Mouse (Mus musculus): ENCODE measurements at regions not wholly inside any gene's neighbourhood (a gene's known extent, or its start where the extent isn't known, plus 50 kb on each side); places are given as distances from the start of the nearest gene placed in this dataset.

DNA sequence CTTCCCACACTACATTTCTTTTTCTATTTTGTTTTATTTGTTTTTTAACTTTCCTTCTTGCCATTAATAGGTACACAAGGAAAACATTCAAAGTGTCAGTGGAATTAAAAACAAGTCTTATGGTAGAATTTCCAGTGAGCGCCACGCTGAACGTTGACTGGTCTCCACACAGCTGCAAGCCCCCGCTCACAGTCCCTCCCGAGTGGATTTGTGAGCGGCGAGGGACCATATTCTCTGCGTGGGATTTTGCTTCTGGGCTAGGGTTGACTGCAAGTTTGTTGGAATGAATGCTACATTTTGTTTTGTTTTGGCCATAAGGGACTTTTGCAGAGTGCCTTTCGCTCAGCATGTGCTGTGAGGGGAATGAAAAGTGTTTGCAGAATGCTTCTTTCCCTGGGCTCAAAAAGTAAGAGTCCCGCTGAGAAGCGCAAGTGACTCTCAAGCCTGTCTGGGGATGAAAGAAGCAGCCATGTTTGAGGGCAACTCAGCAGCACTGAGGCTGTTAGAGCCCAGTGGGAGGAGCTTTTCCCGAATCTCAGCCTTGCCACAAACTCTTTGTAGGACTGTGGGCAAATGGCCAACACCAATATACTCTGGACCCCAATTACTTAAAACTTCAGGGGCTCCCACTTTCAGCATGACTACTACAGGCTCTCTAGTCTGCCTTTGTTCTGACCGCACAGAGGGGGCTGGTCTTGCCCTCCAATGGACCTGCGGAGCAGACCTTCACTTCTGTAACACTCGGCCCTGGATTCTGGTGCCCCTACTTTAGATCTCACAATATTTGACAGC is 120.9 kb upstream of the Rnaseh2b start:
- DNase-seq (ENCODE audit: low spot score in 2 of 2): no peak

DNA sequence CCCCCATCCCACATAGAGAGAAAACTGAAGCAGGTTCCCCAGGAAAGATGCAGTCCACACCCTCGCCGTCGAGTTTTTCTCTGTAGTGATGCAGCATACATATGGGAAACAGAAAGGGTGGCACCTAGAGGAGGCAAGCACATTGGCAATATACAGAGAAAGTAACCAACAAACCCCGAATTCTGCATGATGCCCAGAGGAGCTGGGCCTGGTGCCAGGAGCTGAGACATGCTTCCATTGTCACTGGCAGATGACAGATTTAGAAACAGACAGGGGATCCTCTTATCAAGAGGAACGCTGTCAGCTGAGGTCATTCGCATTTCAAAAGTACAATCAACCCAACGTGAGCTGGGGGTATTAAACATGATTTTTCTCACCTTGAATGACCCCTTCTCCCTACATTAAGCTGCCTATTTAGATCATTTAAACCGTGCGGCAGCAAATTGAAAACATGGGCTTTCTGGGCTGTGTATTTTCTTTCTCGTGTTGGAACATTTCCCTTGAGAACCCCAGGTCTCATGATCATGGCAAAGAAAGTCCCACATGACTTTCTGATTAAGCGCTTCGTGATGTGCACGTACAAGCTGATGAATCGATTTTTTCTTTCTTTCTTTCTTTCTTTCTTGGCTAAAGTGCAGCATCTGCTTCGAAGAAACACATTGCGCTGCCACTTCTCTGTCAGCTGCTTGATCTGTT is 118.4 kb upstream of the Rnaseh2b start:
- peak; percentile 76 to 81 for DNase-seq (ENCODE audit: low spot score in 2 of 2)

DNA sequence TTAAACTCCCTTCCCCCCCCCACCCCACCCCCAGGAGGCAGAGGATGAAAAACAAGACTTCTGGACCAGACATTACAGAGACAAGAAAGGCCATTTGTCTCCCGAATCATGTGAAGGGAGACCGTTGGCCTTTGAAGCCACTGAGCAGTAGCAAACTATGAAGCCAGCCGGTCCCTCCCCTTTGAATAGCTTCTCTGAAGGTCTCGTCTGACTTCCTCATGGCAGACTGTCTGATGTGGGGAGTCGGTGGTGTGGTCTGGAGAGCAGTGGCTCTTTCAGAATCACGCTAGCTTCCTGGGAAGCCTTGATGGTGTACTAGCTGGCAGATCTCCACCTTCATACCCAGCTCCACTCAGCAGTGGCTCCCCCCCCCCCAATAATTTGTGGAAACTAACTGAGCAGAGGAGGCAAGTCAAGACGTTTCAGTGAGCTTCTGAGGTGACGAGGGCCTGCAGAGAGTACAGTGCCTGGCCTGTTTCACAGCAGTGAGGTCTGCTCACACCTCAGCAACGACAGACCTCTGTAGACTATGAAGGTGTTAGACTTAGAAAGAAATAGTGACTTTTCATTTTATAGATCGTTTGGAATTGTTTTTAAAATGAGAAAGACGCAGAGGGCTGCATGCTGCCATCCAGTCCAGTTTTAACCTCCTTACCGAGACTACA is 116.9 kb upstream of the Rnaseh2b start:
- DNase-seq (ENCODE audit: low spot score in 2 of 2): no peak

DNA sequence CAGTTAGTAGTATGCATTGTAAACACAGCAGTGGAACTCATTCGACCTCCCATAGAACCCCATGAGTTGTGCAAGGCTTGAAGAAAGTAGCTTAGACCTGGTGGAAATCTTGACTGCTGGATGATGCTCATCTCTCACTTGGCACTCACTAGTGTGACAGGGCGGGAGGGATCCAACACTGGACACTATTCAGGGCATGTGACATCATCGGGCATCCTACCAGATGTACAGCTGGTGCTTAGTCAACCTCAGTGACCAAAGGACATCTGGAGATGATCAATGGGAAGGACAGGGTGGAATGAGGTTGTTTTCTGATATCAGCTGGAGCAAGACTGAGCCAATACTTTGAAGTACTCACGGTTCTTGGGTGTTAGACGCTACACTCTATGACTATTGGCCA is 114.9 kb upstream of the Rnaseh2b start:
- no peak for DNase-seq (ENCODE audit: low spot score in 2 of 2)

DNA sequence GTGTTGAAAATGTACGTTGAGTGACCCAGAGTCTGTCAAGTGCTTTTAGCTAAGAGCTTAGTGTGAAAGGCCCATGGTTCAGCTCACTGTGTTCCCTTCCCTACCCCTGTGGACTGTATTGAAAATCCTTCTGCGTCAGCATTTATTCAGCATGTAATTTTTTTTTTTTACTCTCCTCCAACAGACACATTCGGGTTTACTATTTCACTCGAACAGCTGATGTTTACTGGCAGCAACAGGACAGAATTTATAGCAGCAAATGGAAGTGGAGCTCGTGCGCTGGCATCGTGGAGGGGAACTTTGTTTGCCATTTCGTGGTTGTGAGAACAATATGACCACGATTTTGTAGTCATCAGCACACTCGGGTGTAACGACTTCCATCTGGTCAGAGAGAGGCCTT is 105.0 kb upstream of the Rnaseh2b start:
- no peak for DNase-seq (ENCODE audit: low spot score in 2 of 2)

DNA sequence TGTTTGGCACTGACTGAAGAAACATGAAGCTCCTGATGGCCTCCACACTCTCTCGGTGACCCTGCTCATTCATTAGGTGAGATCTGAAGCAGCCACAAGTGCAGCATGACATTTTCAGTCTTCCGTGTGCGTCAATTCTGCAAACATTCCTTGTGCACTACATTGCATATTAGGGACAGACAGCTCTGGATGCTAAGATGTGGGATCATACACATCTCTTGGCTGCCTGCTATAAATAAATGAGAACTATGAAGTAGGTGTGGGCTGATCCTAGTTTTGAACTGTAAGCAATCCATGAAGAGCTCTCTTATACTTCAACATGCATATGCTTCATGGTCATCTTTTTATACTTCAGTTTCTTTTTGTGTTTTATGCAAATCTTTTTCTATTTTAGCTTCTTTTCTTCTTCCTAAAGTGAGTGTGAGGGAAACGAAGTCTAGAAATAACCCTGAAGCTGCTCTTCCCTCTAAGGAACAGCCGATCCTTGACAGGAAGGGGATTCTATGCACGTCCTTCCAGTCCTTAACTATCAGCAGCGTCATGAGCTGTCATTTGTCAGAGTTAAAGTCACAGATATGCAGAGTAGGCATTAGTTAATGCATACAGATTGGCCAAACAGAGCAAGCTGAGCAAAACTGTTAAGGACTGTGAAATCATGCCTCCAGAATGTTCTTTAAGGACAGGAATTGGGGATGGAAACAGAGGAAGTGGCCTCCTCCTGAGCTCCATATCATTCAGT is 104.1 kb upstream of the Rnaseh2b start:
- no peak for DNase-seq (ENCODE audit: low spot score in 2 of 2)

DNA sequence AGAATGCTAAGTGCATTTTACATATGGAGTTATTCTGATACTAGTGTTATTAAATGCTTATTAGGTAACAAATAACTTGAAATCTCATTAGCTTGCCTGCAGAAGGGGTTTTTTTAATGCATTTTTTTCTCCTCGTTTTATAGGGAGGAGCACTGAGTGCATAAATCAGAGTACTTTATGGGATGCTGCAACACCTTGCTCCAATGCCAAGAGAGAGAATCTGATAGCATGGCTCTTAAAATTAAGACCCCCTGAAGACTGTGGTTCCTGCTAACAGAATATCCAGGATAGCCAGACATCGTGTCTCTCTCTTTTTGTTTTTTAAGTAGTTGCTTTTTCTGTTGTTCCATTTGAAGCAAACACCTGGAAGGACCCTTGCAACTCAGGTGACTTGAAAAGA is 100.8 kb upstream of the Rnaseh2b start:
- DNase-seq (ENCODE audit: low spot score in 2 of 2): no peak

DNA sequence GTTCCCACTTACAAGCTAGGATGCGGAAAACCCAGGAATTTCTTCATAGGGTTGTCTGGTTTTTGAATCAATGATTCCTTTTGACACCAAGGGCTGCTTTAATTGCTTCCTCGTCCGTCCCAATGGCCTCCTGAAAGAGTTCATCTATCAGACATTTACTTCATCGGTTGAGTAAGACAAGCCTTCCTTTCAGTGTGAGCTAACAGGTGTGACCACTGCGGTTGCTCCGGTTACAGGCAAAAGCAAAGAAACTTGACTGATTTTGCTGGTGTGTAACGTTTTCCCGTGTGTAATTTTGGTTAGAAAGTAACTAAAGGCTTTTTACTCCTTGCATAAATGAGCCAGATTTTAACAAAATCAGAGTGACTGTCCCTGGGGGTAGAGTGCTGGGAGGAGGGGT is 99.6 kb upstream of the Rnaseh2b start:
- DNase-seq (ENCODE audit: low spot score in 2 of 2): no peak

DNA sequence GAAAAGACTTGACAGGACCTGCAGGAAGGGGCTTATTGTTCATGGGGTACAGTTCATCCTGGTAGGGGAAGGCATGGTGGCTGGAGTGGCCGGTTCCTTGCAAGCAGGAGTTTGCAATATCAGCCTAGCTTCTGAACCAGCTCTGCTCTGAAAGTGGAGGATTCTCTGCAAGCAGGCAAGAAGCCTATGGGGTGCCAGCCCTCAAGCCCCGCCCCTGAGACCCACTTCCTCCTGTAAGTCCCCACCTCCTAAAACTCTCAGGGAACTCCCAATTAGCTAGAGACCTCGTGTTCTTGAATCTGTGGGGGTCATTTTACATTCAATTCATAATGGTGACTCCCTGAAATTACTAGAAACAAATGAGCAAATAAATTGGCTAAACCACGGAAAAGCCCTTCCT is 99.0 kb upstream of the Rnaseh2b start:
- DNase-seq (ENCODE audit: low spot score in 2 of 2): no peak

DNA sequence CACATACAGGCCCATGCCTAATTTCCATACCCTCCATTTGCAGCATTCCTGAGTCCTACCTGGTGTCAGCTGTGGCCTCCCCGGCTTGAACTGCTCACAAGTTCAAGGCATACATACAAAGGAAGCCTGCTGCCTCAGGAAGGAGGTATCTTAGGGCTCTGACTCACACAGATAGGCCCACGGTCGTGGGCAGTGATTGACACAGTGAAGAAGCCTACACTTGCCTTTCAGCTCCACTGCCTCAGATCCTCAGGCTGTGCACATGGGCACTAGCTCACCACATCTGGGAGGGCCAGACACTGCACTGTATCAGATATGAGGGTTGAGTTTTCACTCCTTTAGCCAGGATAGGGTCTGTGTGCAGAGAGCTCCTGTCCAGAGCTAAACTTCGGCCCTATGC is 95.6 kb upstream of the Rnaseh2b start:
- no peak for DNase-seq (ENCODE audit: low spot score in 2 of 2)

DNA sequence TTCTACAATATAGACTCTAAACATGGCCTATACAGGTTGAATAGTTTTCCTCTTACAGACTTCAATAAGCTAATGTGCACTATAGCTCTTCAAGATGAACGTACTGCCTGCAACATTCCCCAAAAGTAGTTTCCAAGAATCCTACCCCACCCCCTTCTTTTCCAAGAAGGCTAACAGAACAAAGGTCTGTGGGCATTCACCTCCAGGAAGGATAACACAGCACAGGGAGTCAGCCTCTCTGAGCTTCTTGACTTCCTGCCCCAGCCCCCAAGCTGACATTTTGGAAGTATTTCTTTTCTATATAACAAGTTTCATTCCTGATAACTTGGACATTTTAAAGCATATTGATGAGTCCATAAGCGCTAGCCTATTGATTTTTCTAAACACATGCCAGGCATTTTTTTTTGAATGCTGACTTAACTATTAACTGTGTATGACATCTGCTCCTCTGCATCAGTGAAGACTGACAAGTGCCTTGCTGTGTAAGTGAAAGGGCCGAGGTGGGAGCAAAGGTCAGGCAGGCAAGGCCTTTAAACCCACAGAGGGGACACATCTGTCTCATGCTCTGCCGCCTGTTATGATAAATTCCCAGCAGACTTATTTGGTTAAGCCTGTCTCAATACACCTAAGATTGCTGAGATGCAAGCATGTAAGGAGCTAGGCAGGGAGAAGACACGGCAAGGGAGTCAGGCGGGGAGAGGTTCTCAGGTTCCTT is 93.8 kb upstream of the Rnaseh2b start:
- DNase-seq (ENCODE audit: low spot score in 2 of 2): no peak

DNA sequence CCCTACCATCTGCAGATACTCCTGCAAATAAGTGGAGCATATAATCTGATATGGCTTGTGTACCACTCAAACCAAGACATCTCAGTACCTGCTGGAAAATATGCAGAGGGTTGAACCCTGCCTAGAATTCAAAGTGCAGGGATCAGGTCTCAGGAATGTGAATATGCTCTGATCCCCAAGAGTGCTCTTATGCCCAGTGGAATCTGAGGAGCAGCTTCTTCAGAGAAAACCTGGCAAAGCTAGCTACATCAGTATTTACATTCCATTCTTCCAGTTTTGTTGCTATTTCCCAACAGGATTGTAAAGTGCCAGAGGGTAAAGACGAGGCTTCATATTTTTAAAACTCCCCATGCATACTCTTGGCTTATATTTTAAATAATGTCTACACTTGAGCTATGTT is 77.3 kb upstream of the Rnaseh2b start:
- no peak for DNase-seq (ENCODE audit: low spot score in 2 of 2)

DNA sequence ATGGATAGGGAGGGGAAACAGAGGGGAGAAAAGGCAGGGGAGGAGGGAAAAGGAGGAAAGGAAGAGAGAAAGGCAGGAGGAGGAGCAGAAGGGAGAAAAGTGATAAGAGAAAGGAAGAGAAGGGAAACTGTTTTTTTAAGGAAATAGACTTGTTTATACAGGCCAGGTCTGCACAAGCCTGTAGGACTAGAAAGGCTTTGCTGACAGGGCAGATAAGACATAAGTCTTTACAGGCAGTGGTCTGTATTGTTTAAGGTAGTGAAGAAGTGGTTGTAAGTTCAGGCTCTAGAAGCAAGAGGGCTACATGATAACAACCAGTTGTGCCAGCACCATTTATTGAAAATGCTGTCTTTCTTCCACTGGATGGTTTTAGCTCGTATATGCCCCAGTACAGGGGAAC is 75.4 kb upstream of the Rnaseh2b start:
- no peak for DNase-seq (ENCODE audit: low spot score in 2 of 2)

DNA sequence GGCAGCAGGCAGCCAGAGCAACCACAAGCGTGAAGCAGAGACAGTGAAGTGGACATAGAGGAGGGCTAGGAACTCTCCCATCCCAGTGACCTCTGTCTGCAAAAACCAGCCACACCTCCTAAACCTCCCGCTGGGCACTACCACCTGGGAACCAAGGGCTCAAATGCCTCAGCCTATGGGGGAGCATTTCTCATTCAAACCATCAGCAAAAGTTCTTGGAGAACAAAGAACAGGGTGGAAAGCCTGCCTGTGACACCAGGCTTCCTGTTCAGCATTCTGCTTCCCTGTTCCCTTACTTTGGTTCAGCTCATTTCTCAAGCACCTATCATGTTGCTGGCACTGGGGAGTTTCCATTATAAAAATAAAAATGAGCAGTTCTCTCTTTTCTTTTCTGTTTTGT is 74.4 kb upstream of the Rnaseh2b start:
- DNase-seq (ENCODE audit: low spot score in 2 of 2): no peak

DNA sequence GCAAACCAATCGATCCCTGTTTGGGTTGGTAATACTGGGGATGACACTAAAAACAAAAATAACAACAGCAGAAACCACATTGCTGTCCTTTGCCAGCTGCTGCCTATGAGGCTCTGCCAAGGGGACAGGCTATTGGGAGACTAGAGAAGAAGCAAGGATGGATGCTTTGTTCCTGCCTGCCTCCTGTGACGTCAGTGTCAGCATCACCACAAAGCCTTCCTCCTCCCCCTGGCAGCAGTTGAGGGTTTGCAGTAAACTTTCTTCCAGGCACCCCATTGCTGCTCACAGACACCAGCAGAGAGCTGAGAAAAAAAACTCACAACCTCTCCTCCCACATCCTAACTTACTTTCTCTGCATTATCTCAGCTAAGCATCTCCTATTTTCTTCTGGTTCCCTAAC is 73.7 kb upstream of the Rnaseh2b start:
- DNase-seq (ENCODE audit: low spot score in 2 of 2): no peak

DNA sequence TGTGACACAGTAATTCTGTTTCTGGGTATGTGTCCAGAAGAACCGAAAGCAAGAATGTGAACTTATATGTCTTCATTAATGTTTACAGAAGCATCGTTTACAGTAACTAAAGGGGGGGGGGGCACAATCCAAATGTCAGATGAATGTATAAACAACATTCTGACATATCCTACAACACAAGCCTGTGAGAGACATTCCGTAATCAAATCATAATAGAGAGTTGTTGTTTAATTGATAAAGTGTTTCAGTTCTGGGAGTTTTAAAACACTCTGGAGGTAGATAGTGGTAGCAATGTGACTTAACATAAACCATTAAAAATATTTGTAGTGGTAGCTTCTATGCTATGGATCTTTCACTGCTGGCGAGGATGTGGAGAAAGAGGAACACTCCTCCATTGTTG is 71.6 kb upstream of the Rnaseh2b start:
- no peak for DNase-seq (ENCODE audit: low spot score in 2 of 2)
